Mouse (Mus musculus) intestine, postnatal 0 days (tissue): ENCODE data around the gene Vti1b. TPM values are rescaled to one million over a fixed set of nuclear protein-coding genes. Genes with fewer than 3 reads are reported as not detected.

Source experiments
- ATAC-seq: fragments of 200-750 bp; cut with Nextera tagmentation; 2 replicates; pipeline ENCODE4 v1.8.0; 2017; ENCODE audit warnings: mild to moderate bottlenecking, moderate TSS enrichment, moderate library complexity
- H3K27ac ChIP-seq: fragments of 300-500 bp; sonication (generic); 2 replicates; pipeline ENCODE4 v1.5.1; 2014; ENCODE audit warnings: mild to moderate bottlenecking, low read depth, low read length, moderate library complexity
- H3K27me3 ChIP-seq: fragments of 300-500 bp; sonication (generic); replicated peaks from 2 replicates; pipeline ENCODE4 v1.6.1; 2014; ENCODE audit warnings: low read length, mixed read lengths; ENCODE audit not compliant: control insufficient read depth, insufficient read depth
- H3K36me3 ChIP-seq: fragments of 300-500 bp; sonication (generic); 2 replicates; pipeline ENCODE4 v1.6.1; 2014; ENCODE audit warnings: mild to moderate bottlenecking, moderate library complexity; ENCODE audit not compliant: control insufficient read depth, insufficient read depth
- H3K4me1 ChIP-seq: fragments of 300-500 bp; sonication (generic); replicated peaks from 2 replicates; pipeline ENCODE4 v1.6.1; 2014; ENCODE audit warnings: antibody characterized with exemption, low read length, mixed read lengths; ENCODE audit not compliant: control insufficient read depth, insufficient read depth
- H3K4me2 ChIP-seq: fragments of 300-500 bp; sonication (generic); replicated peaks from 2 replicates; pipeline ENCODE4 v1.6.1; 2014; ENCODE audit warnings: low read depth, mild to moderate bottlenecking, moderate library complexity
- H3K4me3 ChIP-seq: fragments of 300-500 bp; sonication (generic); 2 replicates; pipeline ENCODE4 v1.5.1; 2014; ENCODE audit warnings: low read depth, low read length
- H3K9ac ChIP-seq: fragments of 300-500 bp; sonication (generic); 2 replicates; pipeline ENCODE4 v1.6.1; 2014; ENCODE audit warnings: mild to moderate bottlenecking, low read depth, low read length
- H3K9me3 ChIP-seq: fragments of 300-500 bp; sonication (generic); 2 replicates; pipeline ENCODE4 v1.6.1; 2016; ENCODE audit warnings: mixed run types; ENCODE audit not compliant: control insufficient read depth
- CTCF ChIP-seq: sonication (generic); IDR thresholded peaks from 2 replicates; pipeline ENCODE4 v1.5.1; 2016; ENCODE audit warnings: low read depth, mild to moderate bottlenecking, control low read depth, antibody characterized with exemption, moderate library complexity
- WGBS: fragments of 180-500 bp; shearing (Covaris S2); extraction: QIAGEN DNeasy Blood & Tissue Kit; methylation state at CpG from one replicate; pipeline ENCODE4 v1.1.7; 2014; 5-methylcytosine and 5-hydroxymethylcytosine counted together
- polyA plus RNA-seq: library from polyadenylated mRNA; unstranded; fragments of >200 nt; fragmentation: Nextera tagmentation; extraction: Ambion mirVana; gene quantifications from 2 replicates; pipeline ENCODE4 v1.2.1, GENCODE M21; 2015

The Vti1b gene
- 142 and 144 TPM in 2 replicates for polyA plus RNA-seq

- no peaks in the 10 kb centered on the region; the same call in 1 of the 2 replicates for H3K4me1 ChIP-seq
- H3K4me2 ChIP-seq = peak within 1 kb of the TSS; percentile 68
- H3K9ac ChIP-seq = peak within 1 kb of the TSS; percentile 89
- TF ChIP-seq CTCF = peak; percentile 83
- no peaks in the 10 kb centered on the region for H3K9me3 ChIP-seq
- H3K36me3 ChIP-seq = 0 out of 2 replicates have a peak, but pooled peaks cover 9% of the 10 kb centered on the region
- ATAC-seq = peak; percentile 96
- no peaks in the 10 kb centered on the region for H3K27me3 ChIP-seq
- H3K27ac ChIP-seq = peak within 1 kb of the TSS; percentile 91
- under 1% methylated on average over 72 of the region's 73 CpGs for WGBS
- peak within 1 kb of the TSS; percentile 98 for H3K4me3 ChIP-seq
Measured at GRCm38 (mm10) chr12:79172019-79172941, at the start of gene Vti1b. Gene Vti1b, minus strand, starts transcription at chr12:79172667.

GRCm38 (mm10) chr12:79217511-79217910 lies 45.0 kb upstream of the Vti1b start:
- Histone ChIP-seq H3K4me1 (no peaks in the 10 kb centered on the region), H3K9me3 (no peaks in the 10 kb centered on the region), H3K4me3 (no peak overlapping the region), H3K9ac (no peak overlapping the region), H3K4me2 (no peak overlapping the region), H3K27me3 (no peaks in the 10 kb centered on the region), H3K36me3 (no peaks in the 10 kb centered on the region), H3K27ac (no peak overlapping the region)
- TF ChIP-seq CTCF = no peak
- 27% methylated on average over 5 of the region's 5 CpGs for whole genome bisulfite sequencing
- ATAC-seq = no peak

GRCm38 (mm10) chr12:79211447-79211846 lies 39.0 kb upstream of the Vti1b start:
- ATAC-seq = peak; percentile 61; the same call in 1 of the 2 replicates
- Histone ChIP-seq H3K4me2 (peak overlapping the region; percentile 33), H3K9me3 (no peaks in the 10 kb centered on the region), H3K27me3 (no peaks in the 10 kb centered on the region), H3K27ac (no peak overlapping the region), H3K4me3 (no peak overlapping the region), H3K9ac (no peak overlapping the region), H3K4me1 (no peaks in the 10 kb centered on the region), H3K36me3 (no peaks in the 10 kb centered on the region)
- 58% methylated on average over 8 of the region's 8 CpGs for WGBS
- no peak for TF ChIP-seq CTCF

GRCm38 (mm10) chr12:79208703-79209464 lies 36.4 kb upstream of the Vti1b start, which contains the start of gene Rdh12:
Gene Rdh12, plus strand, starts transcription at chr12:79208914.
- ATAC-seq = no peak
- H3K4me3 ChIP-seq = peak within 1 kb of the TSS; percentile 23
- TF ChIP-seq CTCF = no peak
- H3K4me1 ChIP-seq = no peaks in the 10 kb centered on the region
- H3K9me3 ChIP-seq = no peaks in the 10 kb centered on the region
- H3K9ac ChIP-seq = no peak within 1 kb of the TSS
- H3K4me2 ChIP-seq = peak within 1 kb of the TSS; percentile 54
- no peaks in the 10 kb centered on the region for H3K36me3 ChIP-seq
- no peaks in the 10 kb centered on the region for H3K27me3 ChIP-seq
- H3K27ac ChIP-seq = no peak within 1 kb of the TSS
- 5% methylated on average over 13 of the region's 13 CpGs for WGBS

- no peak overlapping the region for H3K4me2 ChIP-seq
- TF ChIP-seq CTCF = no peak
- no peaks in the 10 kb centered on the region for H3K9me3 ChIP-seq
- H3K27me3 ChIP-seq = no peaks in the 10 kb centered on the region
- H3K4me3 ChIP-seq = no peak overlapping the region
- ATAC-seq = no peak
- H3K36me3 ChIP-seq = no peaks in the 10 kb centered on the region
- H3K4me1 ChIP-seq = no peaks in the 10 kb centered on the region
- no peak overlapping the region for H3K27ac ChIP-seq
- 48% methylated on average over 3 of the region's 3 CpGs for WGBS
- H3K9ac ChIP-seq = no peak overlapping the region
Measured at GRCm38 (mm10) chr12:79201882-79202281, 29.4 kb upstream of the Vti1b start.

GRCm38 (mm10) chr12:79197105-79197504 lies 24.6 kb upstream of the Vti1b start:
- no peaks in the 10 kb centered on the region for H3K27me3 ChIP-seq
- H3K4me2 ChIP-seq = no peak overlapping the region
- no peaks in the 10 kb centered on the region for H3K36me3 ChIP-seq
- no peak for ATAC-seq
- H3K9ac ChIP-seq = no peak overlapping the region
- H3K27ac ChIP-seq = no peak overlapping the region
- 59% methylated on average over 5 of the region's 5 CpGs for WGBS
- H3K4me1 ChIP-seq = no peaks in the 10 kb centered on the region
- H3K9me3 ChIP-seq = no peaks in the 10 kb centered on the region
- no peak for TF ChIP-seq CTCF
- no peak overlapping the region for H3K4me3 ChIP-seq
